Mouse (Mus musculus) small intestine, adult 2 months (tissue): ENCODE data around the gene Ube2e2. TPM values are rescaled to one million over a fixed set of nuclear protein-coding genes. Genes with fewer than 3 reads are reported as not detected.
"Not testable (repeated sequence)": the region's sequence is repeated elsewhere in the genome, so short reads cannot be mapped to it uniquely, and the experiment has no call there.

Source experiments
- H3K27ac ChIP-seq: fragments of 200-500 bp; 2 replicates; pipeline ENCODE4 v1.5.1; 2012; ENCODE audit warnings: low read depth, low read length, control low read depth, inconsistent platforms; ENCODE audit not compliant: insufficient read depth
- H3K27me3 ChIP-seq: fragments of 200-500 bp; 2 replicates; pipeline ENCODE4 v1.6.1; 2012; ENCODE audit warnings: mild to moderate bottlenecking, moderate library complexity, low read length, inconsistent platforms; ENCODE audit not compliant: control insufficient read depth, insufficient read depth
- H3K36me3 ChIP-seq: fragments of 200-500 bp; 2 replicates; pipeline ENCODE4 v1.6.1; 2012; ENCODE audit warnings: mild to moderate bottlenecking, low read length, control low read depth, inconsistent platforms; ENCODE audit not compliant: control insufficient read depth, insufficient read depth
- H3K4me1 ChIP-seq: fragments of 200-500 bp; 2 replicates; pipeline ENCODE4 v1.6.1; 2012; ENCODE audit warnings: low read length, inconsistent platforms, mixed read lengths; ENCODE audit not compliant: control insufficient read depth, insufficient read depth, insufficient read length
- H3K4me3 ChIP-seq: fragments of 200-500 bp; 2 replicates; pipeline ENCODE4 v1.5.1; 2012; ENCODE audit warnings: low read depth, mild to moderate bottlenecking, control low read depth, inconsistent platforms, low read length, moderate library complexity
- CTCF ChIP-seq: fragments of 200-500 bp; IDR thresholded peaks from 2 replicates; pipeline ENCODE4 v1.5.1; 2012; ENCODE audit warnings: low read depth, mild to moderate bottlenecking, control low read depth, inconsistent platforms, low read length, moderate library complexity, mixed read lengths; ENCODE audit not compliant: insufficient replicate concordance, insufficient read length; ENCODE audit errors: extremely low read depth
- POLR2A ChIP-seq: fragments of 200-500 bp; IDR thresholded peaks from 2 replicates; pipeline ENCODE4 v1.6.1; 2012; ENCODE audit warnings: low read depth, mild to moderate bottlenecking, control low read depth, inconsistent platforms, low read length, moderate library complexity
- WGBS: fragments of 180-500 bp; shearing (Covaris S2); methylation state at CpG from one replicate; pipeline ENCODE4 v1.1.7; 2018; 5-methylcytosine and 5-hydroxymethylcytosine counted together
- polyA plus RNA-seq: library from polyadenylated mRNA; depleted of rRNA; stranded (reverse); fragments of >200 nt; gene quantifications from 2 replicates; pipeline ENCODE4 v1.2.3, GENCODE M21; 2012

Ube2e2 gene
- polyA plus RNA-seq, 1 experiment = 20.8 TPM

DNA sequence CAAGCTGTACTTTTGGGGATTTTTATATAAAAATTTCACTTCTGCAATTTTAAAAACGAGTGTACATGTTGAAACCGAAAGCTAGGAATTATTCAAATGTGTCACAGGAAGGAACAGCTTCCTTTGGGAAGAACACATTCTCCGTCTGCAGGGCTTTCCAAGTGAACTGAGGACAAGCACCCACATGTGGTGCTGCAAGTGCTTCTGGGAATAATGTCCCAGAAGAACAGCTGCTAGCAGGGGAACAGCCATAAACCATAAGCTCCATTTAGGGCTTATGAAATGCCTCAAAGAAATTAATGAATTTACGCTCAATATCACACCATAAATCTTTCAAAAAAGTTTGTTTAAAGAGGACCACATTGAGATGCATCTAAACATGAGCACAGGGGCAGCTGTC lies 162.9 kb downstream of the Ube2e2 start:
- TF ChIP-seq CTCF (no peak), POLR2A (no peak)
- Histone ChIP-seq H3K4me1 (no peaks in the 10 kb centered on the region), H3K36me3 (no peaks in the 10 kb centered on the region), H3K4me3 (no peak overlapping the region), H3K27ac (no peak overlapping the region), H3K27me3 (no peaks in the 10 kb centered on the region)
- 51% methylated on average over 4 of the region's 4 CpGs for WGBS

DNA sequence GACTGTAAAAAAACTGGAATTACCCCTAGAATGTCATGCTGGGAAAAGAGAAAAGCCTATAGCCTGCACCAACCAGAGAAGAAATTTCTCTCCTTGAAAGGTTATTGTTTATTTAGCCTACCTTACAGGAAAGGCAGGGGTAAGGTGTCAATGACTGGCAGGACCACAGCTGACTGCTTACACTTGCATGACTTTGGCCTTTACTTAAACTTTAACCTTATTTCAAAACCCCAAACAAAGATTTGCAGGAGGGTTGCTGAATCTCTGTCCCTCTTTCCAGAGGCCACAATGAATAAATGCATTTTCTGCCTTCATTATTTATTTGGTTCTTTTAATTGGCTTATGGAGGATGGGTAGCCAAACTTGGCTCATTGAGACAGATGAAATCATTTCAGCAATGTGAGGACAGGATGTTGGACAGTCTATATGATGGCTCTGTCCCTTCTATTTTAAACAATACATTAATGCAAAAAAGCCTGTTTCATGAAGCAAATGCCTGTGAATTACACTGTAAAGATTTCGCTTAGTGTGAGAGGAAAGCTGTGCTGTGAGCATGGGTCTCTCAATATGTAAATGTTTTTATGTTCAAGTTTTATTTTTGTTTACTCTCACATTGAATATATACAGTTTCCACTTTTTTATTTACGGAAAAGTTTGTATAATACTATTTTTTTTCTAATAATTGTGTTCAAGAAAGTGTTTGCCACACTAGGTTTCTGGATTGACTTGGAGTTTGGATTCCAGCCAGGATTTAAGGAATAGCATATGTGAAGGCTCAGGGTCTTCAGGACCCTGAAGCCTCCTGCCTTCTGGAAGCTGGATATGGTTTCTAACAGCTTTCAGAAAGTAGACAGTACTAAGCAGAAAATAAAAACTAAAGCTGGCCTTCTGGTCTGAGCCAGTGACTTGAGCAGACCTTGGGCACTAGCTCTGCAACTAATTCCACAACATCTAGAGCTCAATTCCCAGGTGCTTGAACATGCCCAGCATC lies 173.2 kb downstream of the Ube2e2 start:
- 92% methylated on average over 2 of the region's 2 CpGs for WGBS
- H3K27me3 ChIP-seq = no peaks in the 10 kb centered on the region
- H3K4me1 ChIP-seq = no peaks in the 10 kb centered on the region
- TF ChIP-seq CTCF (no peak), POLR2A (no peak)
- H3K4me3 ChIP-seq = no peak overlapping the region
- H3K36me3 ChIP-seq = no peaks in the 10 kb centered on the region
- H3K27ac ChIP-seq = no peak overlapping the region

- no peaks in the 10 kb centered on the region for H3K27me3 ChIP-seq
- no peaks in the 10 kb centered on the region for H3K4me1 ChIP-seq
- H3K4me3 ChIP-seq = no peak overlapping the region
- no peak overlapping the region for H3K27ac ChIP-seq
- WGBS = 71% methylated on average over 1 of the region's 1 CpGs
- TF ChIP-seq POLR2A (no peak), CTCF (no peak)
- H3K36me3 ChIP-seq = no peaks in the 10 kb centered on the region
These were observed 177.1 kb downstream of the Ube2e2 start for GRCm38 (mm10) chr14:18716970-18717369.

- H3K4me1 ChIP-seq = no peaks in the 10 kb centered on the region
- no peak overlapping the region for H3K27ac ChIP-seq
- WGBS = 87% methylated on average over 1 of the region's 1 CpGs
- no peaks in the 10 kb centered on the region for H3K27me3 ChIP-seq
- no peak overlapping the region for H3K4me3 ChIP-seq
- TF ChIP-seq POLR2A (no peak), CTCF (no peak)
- no peaks in the 10 kb centered on the region for H3K36me3 ChIP-seq
These were observed 178.5 kb downstream of the Ube2e2 start for GRCm38 (mm10) chr14:18715529-18715928.

GRCm38 (mm10) chr14:18697662-18698225 lies 196.3 kb downstream of the Ube2e2 start:
- Histone ChIP-seq H3K27ac (no peak overlapping the region), H3K4me1 (no peaks in the 10 kb centered on the region), H3K36me3 (no peaks in the 10 kb centered on the region), H3K27me3 (no peaks in the 10 kb centered on the region), H3K4me3 (no peak overlapping the region)
- 42% methylated on average over 4 of the region's 4 CpGs for WGBS
- no peak for TF ChIP-seq POLR2A
- TF ChIP-seq CTCF = no peak

DNA sequence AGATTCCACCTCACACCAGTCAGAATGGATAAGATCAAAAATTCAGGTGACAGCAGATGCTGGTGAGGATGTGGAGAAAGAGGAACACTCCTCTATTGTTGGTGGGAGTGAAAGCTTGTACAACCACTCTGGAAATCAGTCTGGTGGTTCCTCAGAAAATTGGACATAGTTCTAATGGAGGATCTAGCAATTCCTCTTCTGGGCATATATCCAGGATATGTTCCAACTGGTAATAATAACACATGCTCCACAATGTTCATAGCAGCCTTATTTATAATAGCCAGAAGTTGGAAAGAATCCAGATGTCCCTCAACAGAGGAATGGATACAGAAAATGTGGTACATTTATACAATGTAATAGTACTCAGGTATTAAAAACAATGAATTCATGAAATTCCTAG lies 197.6 kb downstream of the Ube2e2 start:
- not testable (repeated sequence) for H3K4me1 ChIP-seq, H3K27ac ChIP-seq, H3K27me3 ChIP-seq, H3K36me3 ChIP-seq, H3K4me3 ChIP-seq

GRCm38 (mm10) chr14:18678121-18678836 lies 215.8 kb downstream of the Ube2e2 start:
- Histone ChIP-seq H3K36me3 (no peaks in the 10 kb centered on the region), H3K4me1 (0 out of 2 replicates have a peak, but pooled peaks cover 3% of the 10 kb centered on the region), H3K27ac (no peak overlapping the region), H3K27me3 (no peaks in the 10 kb centered on the region), H3K4me3 (no peak overlapping the region)
- 49% methylated on average over 3 of the region's 3 CpGs for WGBS
- TF ChIP-seq POLR2A = no peak
- no peak for TF ChIP-seq CTCF
